Mouse (Mus musculus) urinary bladder, postnatal 36 days (tissue): ENCODE results near the gene Spats2l.

Experiments used
- DNase-seq, 2 experiments: peaks; one replicate each; pipeline ENCODE4 v3.0.0; 2022; ENCODE audit warnings: low spot score in 2 of 2, mixed read lengths in 1 of 2

The Spats2l gene

DNA sequence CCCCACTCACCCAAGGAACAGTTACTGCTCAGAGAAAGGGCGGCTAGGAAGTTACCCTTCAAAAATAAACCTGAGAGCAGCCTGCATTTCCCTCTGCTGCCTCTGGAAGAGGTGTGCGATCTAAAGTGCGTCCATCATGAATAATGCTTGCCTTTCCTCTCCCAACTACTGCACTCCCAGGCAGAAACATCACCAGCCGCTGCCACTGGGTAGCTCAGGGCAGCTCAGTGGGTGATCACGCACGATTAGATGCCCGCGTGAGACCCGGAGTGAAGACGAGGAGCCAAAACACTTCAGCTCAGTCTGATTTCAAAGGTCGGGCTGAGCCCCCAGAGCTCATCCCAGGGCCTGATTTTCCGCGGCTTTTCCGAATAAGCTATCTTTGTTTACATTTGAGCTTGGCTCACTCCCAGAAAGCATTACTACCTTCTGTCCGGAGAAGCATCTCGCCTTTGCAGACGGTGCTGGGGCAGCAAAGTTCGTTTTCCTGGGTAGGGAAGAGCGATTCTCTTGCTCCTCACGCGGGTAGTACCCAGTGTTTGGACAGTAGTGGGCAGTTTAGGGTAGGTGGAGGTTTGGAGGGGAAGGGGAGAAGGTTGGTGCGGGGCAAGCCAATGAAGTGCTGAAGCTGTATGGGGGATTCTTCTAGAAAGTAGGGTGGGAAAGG, at the start of gene Spats2l:
TSS of gene Spats2l (plus strand) at position 162 of the 667 bp plus-strand sequence.
- peak; percentile 23 to 44 for DNase-seq

DNA sequence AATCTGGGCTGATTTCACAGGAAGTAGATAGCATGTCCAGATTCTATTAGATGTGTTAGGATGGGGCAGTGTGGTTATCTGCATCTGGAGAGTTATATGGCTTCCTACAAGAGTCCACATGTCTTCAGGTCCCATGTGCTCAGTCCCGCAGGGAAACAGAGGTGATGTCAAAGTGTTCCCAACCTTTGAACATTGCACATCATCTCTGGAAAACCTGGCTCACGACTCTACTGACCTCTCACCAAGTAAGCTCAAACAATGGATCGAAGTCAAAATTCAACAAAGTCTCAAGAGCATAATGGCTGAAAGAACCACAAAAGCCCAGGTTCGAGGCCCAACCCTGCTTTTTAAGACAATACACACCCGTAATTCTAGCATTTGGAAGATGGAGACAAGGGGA, 48.7 kb upstream of the Spats2l start:
- no peak for DNase-seq

DNA sequence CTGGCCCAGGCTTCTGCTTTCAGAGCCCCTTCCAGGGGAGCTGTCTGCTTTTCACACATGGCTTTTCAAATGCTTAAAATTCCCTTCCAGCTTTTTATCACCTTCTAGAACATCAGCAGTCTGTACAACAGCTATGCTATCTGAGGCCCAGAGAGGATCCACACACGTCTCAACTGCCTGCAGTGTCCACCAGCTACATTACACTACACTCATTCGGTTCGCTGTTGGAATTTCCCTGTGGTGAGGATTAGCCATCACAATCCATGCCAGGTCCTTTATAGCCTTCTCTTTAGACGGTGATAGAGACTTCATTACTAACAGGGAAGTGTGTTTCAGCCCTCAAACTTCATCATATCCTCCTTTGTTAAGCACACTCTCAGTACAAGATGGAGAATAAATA, 38.1 kb upstream of the Spats2l start:
- no peak for DNase-seq

DNA sequence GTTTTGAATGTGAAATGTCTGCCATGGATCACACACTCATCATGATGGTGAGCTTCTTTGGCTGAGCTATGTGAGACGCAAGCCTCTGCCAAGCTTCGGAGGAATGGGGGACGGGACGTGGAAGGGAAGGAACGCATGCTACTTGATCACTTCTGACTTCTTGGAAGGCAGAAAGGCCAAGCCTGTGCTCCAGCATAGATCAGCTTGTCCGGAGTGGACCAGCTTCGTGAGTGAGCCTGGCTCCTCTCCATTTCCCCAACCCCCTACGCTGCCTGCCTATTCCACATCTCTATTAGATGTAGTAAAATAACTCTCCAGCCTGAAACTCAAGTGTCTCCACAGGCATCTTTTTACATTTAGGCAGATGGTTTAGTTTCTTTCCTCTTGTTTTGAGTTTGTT, 32.2 kb upstream of the Spats2l start:
- peak in 1 of 2 experiments; percentile 3 for DNase-seq

DNA sequence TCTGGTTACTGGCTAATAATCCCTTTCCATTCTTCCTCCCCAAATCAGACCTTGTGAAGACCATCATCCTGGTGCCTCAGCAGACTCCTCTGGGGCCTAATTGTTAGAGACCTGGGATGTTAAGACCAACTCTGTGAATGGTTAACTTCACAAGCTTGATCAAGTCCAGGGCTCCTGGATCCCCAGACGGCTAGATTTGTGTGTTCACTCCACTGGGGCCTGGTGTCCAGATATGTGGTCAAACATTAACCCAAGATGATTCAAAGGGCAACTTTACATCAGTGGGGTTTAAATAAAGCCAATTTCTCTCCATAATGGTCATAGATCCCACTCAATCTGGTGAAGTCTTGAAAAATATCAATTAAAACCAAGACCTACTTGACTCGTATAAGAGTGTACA, 31.7 kb upstream of the Spats2l start:
- DNase-seq: no peak

DNA sequence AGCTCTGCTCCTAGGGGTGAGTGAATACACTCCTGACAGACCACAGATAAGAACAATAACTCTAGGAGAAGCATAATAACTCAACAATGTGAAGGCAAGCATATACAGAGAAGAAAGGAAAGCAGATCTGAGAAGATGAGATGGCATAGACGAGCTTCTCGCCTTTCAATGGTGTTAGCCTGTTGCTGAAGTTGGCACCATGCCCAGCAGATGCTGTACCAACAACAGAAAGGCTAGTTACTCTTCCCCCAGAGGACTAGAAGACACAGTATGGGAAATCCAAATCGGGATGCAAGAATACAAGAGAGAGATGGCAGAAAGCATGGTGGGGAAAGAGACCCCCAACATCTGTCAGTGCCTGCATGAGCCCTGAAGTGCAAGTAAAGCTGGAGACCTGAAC, 22.2 kb upstream of the Spats2l start:
- no peak for DNase-seq

DNA sequence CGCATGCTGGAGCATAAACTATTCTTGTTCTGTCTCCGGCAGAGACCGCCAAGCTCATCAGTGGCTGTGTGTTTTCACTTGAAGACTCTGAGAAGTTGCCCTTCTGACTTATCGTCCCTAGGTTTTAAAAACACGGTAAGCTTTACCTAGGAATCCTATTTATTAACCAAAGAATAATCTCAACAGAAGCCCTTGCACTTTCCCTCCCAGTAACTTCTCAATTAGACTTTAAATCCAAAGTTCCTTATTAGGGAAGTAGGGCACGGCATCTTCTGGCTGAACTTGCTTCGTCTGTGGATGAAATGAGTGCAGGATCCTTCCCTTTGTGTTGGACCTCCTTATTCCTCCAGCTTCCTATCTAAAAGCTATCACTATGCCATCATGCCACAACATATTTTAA, 7.6 kb upstream of the Spats2l start:
- no peak for DNase-seq

DNA sequence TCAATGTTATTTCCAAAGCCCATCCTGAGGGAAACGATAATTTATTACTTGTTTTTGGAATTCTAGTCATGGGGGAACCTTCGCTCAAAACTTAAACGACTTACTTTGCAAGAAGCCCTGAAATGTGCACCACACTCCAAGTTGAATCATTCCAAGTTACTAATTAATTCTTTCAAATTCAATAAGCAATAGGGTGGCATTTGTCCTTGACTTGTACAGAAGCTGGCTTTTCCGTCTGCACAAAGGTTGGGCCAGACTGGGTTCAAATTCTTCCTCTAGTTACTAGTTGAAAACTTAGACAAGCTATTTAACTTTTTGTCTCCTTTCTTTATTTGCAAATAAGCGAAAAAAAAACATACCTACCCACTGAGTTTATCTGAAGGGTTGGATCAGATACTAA, 636 bp upstream of the Spats2l start:
- DNase-seq: no peak

DNA sequence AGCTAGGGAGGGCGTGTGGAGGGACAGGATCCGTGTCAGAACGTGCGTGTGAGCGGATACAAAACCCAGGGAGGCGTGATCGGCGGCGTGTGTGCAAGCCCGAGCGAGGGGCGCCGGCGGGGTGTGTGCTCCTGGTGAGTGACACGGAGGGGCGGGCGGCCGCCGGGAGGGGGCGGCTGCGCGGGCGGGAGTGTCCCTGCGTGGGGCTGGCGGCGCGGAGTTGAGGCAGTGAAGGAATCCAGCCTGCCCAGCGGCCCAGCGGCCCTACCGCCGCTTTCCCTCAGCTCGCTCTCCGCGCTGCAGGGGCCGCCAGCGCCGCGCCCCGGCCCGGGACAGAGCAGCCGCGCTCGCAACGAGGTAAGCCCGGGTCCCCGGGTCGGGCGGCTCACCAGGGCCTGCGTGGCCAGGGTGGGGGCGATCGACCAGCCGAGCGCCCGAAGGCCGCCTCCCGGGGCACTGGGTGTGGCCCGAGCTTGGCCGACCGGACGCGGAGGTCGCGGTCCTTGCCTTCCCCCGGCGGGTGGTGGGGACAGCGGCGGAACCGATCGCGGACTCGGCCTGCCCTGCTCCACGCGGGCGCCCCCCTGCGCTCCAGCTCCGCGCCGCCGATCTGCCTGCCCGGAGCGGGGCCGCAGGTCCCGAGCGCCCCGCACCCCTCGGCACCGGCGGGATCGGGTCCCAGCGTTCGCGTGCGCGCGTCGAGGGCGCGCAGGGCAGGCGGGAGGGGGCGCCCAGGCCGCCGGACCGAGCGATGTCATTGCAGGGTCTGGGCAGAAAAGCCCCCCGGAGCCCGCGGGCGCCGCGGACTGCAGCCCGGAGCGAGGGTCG, 920 bp downstream of the Spats2l start:
- peak; percentile 59 to 64 for DNase-seq

DNA sequence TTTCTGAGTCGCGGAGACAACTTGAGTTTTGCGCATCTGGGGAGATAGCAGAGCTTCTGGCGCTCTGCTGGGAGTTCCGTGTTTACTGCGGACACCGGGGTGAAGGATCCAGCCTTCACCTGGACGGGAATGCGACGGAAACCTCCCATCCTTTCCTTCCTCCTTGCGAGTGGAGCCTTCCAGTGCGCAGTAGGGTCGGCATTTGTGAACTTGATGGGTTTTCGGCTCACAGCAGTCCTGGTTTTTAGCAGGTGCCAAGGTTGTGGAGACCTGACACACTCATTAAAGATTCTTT, 1.5 kb downstream of the Spats2l start:
- DNase-seq: peak in 1 of 2 experiments; percentile 17

DNA sequence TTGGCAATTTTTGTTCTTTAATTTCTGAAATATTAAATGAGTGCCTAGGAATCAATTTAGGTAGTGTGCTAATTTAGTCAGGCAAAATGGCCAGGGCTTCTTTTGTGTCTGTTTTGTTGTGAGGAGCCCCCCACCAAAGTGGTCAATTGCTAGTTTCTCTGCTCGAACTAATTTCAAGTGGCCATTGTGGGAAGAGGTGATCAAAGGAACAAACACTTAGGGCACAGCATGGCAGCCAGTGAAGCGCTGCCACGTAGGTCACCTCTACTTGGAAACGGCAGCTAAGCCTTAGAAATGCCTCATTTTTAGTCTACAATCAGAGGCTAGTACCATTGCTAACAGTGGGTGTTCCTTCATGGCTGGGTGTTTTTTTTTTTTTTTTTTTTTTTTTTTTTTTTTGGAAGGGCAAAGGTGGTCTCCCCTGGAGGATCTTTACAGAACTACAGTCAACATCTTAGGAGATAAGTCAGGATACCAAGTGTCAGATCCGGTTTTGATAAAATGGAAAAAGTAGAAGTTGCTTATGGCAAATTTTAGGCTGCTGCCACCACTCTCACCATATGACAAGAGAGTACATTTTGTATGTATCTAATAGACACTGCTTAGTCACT, 2.8 kb downstream of the Spats2l start:
- no peak for DNase-seq

DNA sequence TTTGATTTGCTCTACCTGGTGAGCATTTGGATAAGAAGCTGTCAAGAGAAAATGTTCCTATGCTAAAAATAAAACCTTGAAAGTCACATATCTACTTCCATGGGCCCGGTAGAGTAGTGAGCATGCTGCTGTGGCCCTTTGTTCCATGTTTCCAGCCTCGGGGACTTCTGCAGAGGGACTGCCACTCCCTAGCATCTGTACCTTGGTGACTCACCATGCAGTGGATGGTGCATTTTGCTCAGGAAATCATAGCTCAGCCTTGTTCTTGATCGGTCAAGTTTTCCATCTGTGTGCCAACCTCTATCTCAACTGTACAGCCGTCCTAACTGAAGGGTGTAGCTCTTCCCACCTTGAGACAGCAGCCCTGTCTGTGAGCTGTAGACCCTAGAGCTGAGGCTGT, 10.3 kb downstream of the Spats2l start:
- no peak for DNase-seq

DNA sequence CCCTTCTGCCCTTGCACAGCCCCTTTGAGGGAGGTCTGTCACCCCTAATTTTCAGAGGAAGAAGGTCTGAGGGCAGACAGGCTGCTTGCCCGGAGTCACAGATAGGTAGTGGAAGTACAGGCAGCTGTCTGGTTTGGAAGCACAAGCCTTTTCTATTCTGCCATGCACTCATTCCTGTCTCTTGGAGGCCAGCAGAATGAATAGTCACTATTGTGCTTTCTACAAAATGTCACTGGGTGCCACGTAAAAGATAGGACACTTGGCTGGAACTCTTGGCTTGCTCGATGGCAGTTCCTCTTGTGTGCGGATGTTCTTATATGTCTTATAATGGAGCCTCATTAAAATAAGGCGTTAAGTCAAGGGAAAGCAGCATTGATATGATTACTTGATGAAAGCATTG, 15.9 kb downstream of the Spats2l start:
- DNase-seq: no peak

DNA sequence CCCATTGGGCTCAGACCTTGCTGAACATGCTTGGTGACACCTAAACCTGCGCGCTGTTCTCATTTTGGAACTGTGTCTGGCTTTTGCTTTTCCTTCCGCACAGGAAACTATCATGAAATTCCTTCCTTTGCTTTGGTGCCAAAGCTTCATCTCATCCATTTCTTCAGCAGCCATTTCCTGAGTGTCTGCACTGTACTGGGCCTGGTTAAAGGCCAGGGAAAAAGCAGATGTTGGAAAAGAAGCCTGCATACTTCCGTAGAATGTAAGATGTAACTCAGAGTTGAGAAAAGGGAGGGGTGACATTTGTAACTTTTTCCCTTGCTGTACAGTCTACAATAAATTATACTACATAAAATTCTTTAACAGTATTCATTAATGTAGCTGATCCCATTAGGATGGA, 18.2 kb downstream of the Spats2l start:
- DNase-seq: no peak

DNA sequence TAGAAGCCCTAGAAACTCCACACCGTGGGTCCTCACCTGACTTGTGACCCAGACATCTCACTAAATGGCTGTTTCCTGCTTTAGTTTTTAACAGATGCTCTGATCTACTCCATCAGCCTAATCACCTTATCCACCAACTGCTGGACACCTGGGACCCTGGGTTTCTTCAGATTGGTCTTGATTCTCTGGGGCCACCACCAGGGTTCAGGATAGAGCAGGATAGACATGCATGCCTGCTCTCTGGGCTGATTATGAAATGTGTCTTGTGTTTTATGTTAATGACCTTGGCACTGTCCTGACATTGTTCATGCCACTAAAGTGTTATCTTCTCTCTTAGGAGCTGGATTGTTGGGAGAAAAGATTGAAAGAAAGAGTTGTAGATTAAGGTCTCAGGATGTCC, 21.9 kb downstream of the Spats2l start:
- no peak for DNase-seq

DNA sequence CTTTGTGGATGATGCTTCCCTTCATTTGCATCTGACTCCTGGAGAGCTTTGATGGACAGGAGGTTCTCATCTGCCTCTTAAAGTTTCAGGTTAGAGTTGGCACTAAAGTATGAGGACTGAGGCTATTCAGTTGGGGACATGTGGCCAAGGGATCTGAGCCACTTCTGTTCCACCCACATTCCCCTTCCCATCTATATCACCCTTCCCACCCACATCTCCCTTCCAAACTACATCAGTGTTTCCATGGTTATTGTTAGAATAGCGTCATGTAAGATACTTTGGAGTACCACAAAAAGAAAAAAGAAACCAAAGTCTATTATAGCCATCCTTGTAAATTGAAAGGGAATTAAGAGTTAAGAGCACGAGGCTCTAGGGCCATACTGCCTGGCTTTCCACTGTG, 25.4 kb downstream of the Spats2l start:
- no peak for DNase-seq

DNA sequence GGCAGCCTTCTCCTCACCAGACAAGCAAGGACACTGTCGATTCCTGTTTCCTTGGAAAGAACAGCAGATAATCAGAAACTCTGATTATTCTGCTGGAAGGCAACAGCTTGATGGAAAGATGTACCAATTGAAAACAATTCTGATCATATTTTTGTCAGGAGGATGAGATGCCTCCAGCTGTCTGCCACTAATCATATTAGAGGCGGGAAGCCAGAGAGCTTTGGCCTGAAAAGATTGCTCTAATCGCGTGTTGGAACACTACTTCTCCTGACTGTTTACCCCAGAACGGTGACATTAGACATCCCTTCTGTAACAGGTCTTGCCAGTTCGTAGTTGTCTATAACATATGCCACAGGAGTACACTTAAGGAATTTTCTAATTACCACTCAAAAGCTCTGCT, 26.9 kb downstream of the Spats2l start:
- DNase-seq: no peak

DNA sequence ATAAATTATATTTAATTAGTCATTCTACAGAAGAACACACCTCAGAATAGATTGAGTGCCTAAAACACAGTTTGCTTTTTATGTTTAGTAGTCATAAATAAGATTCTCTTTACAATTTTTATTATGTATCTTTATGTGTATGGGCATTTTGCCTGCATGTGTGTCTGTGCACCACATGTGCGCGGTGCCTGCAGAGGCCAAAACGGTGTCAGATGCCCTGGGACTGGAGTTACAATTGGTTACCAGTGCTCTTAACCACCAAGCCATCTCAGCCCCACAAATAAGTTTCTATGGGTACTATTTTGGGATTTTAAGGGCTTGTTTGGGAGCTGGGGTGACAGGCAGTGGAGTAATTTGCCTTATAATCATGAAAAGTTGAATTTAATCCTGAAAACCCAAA, 32.2 kb downstream of the Spats2l start:
- no peak for DNase-seq

DNA sequence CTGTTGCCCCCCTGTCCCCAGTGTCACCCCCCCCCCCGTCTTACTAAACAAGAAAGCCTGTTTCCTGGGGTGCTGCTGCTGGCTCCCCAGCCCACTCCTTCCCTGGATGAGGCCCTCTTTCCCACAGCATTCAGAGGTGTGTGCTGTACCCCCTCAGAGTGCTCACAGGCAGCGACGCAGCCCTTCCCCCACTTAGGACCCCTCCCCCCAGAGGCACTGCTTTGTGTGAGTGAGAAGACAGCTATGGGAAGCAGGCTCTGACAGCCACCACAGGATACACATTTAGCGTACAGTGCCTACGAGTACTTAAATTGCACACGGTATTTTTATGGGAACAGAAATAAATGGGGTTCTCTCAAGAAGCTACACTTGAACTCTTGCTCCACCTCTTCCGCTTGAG, 33.9 kb downstream of the Spats2l start:
- DNase-seq: no peak

DNA sequence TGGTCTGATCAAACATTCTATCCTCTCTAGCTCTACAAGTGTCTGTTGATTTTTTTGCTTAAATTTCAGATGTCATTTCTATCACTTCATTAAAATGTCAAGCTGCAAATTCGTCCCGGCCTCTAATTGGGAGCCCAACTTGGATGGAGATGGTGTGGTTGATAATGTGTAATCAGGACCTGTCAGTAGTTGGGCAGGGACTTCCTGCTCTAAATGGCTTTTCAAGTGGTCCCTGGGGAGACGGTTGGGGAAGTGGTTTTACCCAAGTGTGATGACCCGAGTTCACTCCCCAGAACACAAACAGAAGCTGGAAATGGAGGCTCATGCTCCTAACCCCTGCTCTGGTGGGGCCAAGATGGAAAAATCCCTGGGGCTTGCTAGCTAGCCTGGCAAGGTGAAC, 36.3 kb downstream of the Spats2l start:
- DNase-seq: no peak

DNA sequence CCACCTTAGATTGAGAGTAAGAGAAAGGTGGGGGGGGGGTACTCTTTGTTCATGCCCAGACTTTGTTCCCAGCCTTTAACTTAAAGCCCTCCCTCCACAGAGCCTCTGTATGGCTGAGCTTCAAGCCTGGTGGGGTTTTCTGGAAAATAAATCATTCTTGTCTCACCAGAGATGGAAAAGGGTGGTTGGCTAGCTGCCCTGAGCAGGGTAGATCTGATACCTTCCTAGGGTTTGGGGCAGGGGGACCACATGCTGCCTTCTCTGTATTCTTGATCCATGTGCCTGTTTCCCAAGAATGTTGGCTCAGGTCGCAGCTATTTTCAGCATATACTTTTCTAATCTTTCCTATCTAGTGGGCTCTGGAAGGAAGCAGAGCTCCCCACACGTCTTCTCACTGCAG, 43.1 kb downstream of the Spats2l start:
- DNase-seq: no peak

DNA sequence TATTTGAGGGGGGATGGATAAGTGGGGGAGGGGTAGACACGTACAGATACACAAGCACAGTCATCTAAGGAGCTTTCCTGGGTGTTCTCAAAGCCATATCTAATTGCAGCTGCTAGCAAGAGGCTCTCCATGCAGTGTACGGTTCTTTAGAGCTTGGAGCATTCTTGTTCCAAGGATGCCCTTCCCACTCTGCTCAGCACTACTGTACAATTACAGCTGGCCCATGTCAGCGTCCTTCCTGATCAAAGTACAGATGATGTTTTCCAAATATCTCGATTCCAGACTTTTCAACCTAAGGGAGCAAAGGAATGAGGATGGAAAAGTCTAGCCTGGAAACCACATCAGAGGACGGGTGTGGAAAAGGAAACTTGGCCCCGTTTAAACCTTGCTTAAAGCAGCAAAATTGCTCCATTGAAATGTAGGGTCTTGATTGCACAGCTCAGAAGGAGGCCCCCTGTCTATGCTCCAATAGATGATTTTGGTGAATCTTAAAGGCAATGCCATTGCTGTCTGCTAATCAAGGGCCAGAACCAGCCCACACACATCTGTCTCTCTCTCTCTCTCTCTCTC, 46.6 kb downstream of the Spats2l start:
- no peak for DNase-seq
